Mouse (Mus musculus): ENCODE measurements around the gene Egfr. TPM values are rescaled to one million over a fixed set of nuclear protein-coding genes. Genes with fewer than 3 reads are reported as not detected.

Egfr gene
- 10 to 100 TPM; 20.4 to 25.1 TPM for total RNA-seq (2021)
- long read RNA-seq, experiment 1, partial matches to known transcripts, result 1 of 3 reads
- long read RNA-seq, experiment 1, other reads (novel, unspliced or antisense), result 1 of 3 reads
- long read RNA-seq, experiment 2, full-length matches to known transcripts, result 3 of 5 reads
- long read RNA-seq, experiment 2, partial matches to known transcripts, result 0 of 5 reads
- long read RNA-seq, experiment 2, other reads (novel, unspliced or antisense), result 2 of 5 reads

- DNase-seq, result peak; percentile 83
- intact Hi-C loops (cut with DNase I; ENCODE audit: low total_unique reads), result loop anchor here (10.0 kb wide), 1 partner anchor 113 kb away; no protein-coding TSS in a partner anchor
These were observed at the start of gene Egfr for GRCm38 (mm10) chr11:16752007-16752348. TSS of gene Egfr (plus strand) at chr11:16752203.

GRCm38 (mm10) chr11:16703221-16703620, 48.8 kb upstream of the Egfr start:
- intact Hi-C loops (cut with DNase I; ENCODE audit: low total_unique reads), result no loop called here
- no peak for DNase-seq

DNA sequence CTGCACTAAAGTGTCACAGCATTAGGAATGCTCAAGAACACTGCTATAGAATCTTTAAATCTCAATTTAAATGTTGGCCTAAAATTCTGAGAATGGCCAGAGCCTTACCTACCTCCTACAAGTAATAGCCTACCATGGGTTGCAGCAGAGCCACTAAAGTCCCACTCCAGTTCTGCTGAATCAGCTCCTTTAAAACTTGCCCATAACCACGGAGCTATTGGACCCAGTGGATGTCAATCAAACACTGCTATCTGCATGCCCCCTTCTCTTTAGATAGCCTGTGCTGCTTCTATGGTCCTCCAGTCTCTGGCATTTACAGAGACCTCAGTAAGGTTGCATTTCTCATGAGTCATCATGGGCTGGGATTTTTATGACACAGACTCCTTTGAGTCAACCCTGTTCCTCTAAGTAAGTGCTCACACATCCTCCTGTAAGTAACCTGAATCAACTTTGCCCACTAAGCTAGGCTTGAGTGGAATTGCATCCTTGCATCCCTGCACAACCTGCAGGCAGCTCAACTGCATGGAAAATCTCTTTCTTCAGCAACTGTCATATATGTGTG, 16.8 kb upstream of the Egfr start:
- DNase-seq, result no peak
- intact Hi-C loops (cut with DNase I; ENCODE audit: low total_unique reads), result no loop called here

DNA sequence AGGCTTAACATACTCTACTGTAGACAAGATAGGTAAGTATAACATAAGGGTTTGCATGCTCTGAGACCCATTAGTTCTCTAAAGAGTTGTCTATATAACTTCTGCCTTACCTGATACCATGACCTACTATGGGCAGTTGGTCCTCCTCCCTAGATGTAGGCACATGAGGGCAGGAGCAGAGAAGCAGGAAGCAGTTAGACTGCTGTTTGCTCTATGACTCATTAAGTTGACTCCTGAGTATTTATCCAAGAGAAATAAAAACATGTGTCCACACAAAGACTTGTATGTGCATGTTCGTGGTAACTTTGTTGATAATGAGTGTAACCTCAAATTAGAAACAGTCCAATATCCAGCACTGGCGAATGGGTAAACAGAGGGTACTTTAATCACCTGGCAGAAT, 14.7 kb upstream of the Egfr start:
- intact Hi-C loops (cut with DNase I; ENCODE audit: low total_unique reads), result no loop called here
- no peak for DNase-seq

DNA sequence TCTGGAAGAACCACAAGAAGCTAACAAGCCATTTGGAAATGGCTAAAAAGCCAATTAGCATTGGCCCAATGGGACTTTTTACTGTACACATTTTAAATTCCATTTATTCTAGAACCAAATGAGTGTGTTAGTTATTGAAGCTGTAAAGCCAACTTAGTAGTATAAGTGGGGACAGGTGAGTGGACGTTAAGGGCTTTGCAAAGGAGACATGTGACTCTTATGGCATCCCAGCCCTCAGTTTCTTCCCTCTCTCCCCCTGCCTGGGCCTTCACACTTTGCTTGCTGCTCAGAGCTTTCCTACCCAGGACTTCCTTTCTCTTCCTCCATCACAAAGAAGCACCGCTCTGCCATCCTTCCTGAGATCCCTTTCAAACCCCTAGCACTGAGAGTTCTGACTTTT, 13.3 kb upstream of the Egfr start:
- no peak for DNase-seq
- intact Hi-C loops (cut with DNase I; ENCODE audit: low total_unique reads), result no loop called here

- no peak for DNase-seq
- intact Hi-C loops (cut with DNase I; ENCODE audit: low total_unique reads), result no loop called here
These were observed 12.8 kb upstream of the Egfr start for GRCm38 (mm10) chr11:16739155-16739554.

DNA sequence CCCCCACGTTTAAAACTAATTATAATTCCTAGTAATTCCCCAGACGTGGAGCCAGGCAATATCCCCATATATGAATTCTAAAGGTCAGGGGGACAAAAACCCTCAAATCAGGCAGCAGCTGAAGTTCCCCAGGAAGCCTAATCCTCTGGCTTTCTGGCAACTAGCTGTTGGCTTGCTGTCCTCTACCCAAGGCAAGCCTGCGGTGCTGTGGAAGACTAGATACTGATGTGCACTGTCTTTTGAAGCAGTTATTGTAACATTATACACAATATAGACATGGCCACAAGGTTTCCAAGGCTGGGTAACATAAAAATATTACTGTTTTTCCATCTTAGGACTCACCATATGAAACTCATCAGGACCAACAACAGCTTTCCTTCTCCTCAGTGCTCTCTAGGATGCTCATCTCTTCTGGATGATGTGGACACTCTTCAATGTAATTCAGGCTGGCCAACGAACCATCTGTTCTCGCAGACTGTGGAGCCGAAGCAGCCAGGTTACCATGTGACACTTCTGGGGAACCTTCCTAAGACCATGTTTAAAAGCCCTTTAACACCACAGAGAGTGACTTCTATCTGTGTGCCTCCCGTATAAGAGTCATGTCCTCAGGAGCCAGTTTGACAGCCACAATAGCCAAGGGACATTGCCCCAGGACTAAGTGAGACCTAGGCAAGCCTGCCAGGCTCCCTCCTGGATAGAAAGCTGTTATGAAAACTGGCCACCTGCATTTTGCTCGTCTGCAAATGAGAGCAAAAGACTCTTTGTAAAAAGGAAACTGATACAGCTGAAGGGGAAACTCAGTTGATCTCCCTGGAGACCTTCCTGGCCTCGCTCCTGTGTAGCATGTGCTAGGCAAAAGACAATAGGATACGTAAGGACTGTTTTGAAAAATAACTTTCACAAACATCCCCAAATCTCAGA, 11.1 kb upstream of the Egfr start:
- no peak for DNase-seq
- intact Hi-C loops (cut with DNase I; ENCODE audit: low total_unique reads), result no loop called here

DNA sequence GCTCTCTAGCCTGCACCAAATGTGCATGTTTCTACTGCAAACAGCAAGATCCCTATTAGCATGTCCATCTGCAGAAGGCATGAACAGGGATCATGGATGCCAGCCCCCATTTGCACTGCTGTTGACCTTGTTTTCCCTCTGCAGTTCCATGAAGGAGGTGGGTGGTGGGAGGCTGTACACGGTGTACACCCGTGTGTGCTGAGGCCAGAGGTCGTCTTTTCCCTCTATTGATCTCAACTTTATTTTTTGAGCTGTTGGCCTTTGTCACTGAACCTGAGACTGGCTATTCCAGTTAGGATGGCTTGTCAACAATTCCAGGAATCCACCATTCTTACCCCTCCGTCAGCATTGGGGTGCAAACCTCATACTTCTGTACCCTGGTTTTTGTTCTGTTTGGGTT, 9.8 kb upstream of the Egfr start:
- DNase-seq, result no peak
- intact Hi-C loops (cut with DNase I; ENCODE audit: low total_unique reads), result no loop called here

DNA sequence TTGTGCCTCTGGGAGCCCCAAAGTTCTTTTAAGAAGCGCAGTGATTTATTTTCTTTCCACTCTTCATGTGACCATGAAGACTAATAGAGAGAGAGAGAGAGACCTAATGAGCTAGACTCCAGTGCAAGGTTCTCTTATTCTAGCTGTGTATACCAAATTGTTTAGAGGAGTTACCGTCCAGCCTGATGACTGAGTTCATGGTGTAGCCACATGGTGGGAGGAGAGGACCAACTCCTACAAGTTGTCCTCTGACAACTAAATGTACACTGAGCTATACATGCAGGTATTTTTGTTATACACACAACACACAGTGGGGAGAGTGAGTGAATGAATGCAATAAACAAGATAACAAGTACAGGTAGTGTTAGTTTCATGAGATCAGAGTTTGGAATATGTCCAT, 9.2 kb upstream of the Egfr start:
- DNase-seq, result no peak
- intact Hi-C loops (cut with DNase I; ENCODE audit: low total_unique reads), result no loop called here

DNA sequence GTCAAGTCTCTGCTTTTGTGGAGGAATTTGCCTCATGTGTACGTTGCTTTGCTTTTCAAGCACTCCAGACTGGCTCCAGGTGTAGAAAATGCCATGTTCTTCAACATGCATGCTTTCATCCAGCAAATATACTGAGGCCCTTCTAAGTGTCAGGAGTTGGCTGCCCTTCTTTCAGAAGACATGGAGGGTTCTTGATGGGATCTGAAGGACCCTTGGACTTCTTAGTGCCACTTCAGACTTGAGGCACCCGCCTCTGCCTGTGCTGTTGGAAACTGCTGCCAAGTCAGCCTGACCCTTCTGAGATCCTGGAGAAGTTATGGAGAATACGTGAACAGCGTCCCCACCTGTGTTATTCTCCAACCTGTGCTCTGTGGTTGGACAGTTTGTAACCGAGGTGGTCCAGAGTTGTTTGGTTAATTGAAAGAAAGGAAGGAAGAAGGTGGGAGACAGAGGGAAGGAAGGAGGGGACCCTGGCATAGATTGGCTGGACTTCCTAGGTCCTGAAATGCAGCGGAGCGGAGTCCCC, 483 bp upstream of the Egfr start:
- intact Hi-C loops (cut with DNase I; ENCODE audit: low total_unique reads), result loop anchor here (10.0 kb wide), 1 partner anchor 113 kb away; no protein-coding TSS in a partner anchor

GRCm38 (mm10) chr11:16752349-16753153, 548 bp downstream of the Egfr start:
- intact Hi-C loops (cut with DNase I; ENCODE audit: low total_unique reads), result loop anchor here (10.0 kb wide), 1 partner anchor 112 kb away; no protein-coding TSS in a partner anchor
- peak; percentile 32 for DNase-seq

More for the DNA sequence above, 483 bp upstream of the Egfr start:
- DNase-seq, result no peak

- DNase-seq, result no peak
- intact Hi-C loops (cut with DNase I; ENCODE audit: low total_unique reads), result loop anchor here (10.0 kb wide), 1 partner anchor 111 kb away; no protein-coding TSS in a partner anchor
These were observed 1.4 kb downstream of the Egfr start for GRCm38 (mm10) chr11:16753154-16754040.

GRCm38 (mm10) chr11:16759930-16760329, 7.9 kb downstream of the Egfr start:
- DNase-seq, result no peak
- intact Hi-C loops (cut with DNase I; ENCODE audit: low total_unique reads), result loop anchor here (10.0 kb wide), 2 partner anchors 105 to 185 kb away; no protein-coding TSS in a partner anchor

GRCm38 (mm10) chr11:16761184-16761583, 9.2 kb downstream of the Egfr start:
- intact Hi-C loops (cut with DNase I; ENCODE audit: low total_unique reads), result loop anchor here (10.0 kb wide), 1 partner anchor 184 kb away; no protein-coding TSS in a partner anchor
- DNase-seq, result no peak

DNA sequence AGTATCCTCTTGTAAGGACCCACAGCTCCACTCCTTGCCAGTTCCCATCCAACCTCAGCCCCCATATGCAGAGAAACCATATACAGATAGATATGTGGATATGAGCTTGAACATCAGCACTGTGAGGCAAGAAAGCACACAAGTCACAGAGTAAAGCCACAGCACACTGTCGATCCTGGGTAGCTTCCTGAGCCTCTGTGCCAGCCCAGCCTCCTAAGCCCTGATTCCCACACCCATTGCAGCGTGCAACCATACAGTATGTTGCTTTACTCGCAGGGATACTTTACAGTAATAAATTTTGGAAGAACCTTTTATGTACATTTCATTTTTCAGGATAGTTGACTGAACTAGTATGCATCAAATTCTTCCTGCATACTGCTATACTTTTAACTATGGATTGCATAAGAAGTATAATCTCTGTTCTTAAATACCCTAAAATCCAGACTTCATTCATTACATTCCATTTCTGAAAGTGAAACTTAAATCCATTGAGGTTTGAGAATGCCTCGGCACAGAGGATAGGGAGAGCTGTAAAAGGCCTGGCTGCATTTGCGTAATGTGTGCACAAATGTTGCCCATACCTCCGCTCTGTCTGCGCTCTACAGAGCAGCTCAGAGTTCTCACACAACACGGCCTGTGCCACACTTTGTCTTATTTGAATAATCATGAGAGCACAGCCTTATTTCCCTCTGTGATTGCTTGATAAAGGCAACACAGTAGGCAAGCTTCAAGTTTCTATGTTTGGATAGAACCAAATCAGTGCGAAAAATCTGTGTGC, 14.2 kb downstream of the Egfr start:
- no peak for DNase-seq
- intact Hi-C loops (cut with DNase I; ENCODE audit: low total_unique reads), result loop anchor here (10.0 kb wide), 1 partner anchor 179 kb away; no protein-coding TSS in a partner anchor

DNA sequence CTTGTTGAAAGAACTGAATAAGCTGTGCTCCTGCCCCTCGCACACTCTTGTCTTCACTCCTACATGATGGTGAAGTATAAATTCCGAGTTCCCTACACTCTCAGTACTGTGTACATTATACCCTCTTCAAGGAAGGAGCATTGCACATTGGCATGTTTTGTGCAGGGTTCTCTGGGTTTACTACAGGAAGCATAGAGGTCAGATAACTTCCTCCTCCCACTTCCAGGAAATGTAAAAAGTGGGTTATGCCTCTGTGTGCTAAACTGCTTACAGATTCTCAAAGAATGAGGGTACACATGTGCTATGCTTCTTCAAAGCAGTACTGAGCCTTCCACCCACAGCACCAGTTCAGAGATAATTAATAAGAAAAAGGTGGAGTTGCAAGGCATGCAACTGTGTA, 16.0 kb downstream of the Egfr start:
- DNase-seq, result no peak
- intact Hi-C loops (cut with DNase I; ENCODE audit: low total_unique reads), result loop anchor here (10.0 kb wide), 1 partner anchor 177 kb away; no protein-coding TSS in a partner anchor

GRCm38 (mm10) chr11:16769276-16769675, 17.3 kb downstream of the Egfr start:
- intact Hi-C loops (cut with DNase I; ENCODE audit: low total_unique reads), result loop anchor here (10.0 kb wide), 1 partner anchor 176 kb away; no protein-coding TSS in a partner anchor
- DNase-seq, result no peak
